Mouse (Mus musculus) erythroblast, embryonic 14.5 days (primary cell): ENCODE results near the gene F2r. TPM values are rescaled to one million over a fixed set of nuclear protein-coding genes. Genes with fewer than 3 reads are reported as not detected.

ENCODE experiments used
- H3K27me3 ChIP-seq: 2 replicates; pipeline ENCODE4 v1.6.1; 2012; ENCODE audit warnings: inconsistent platforms; ENCODE audit not compliant: control insufficient read depth
- H3K36me3 ChIP-seq: 2 replicates; pipeline ENCODE4 v1.6.1; 2012; ENCODE audit warnings: mild to moderate bottlenecking, inconsistent platforms; ENCODE audit not compliant: control insufficient read depth
- H3K4me1 ChIP-seq: 2 replicates; pipeline ENCODE4 v1.6.1; 2012; ENCODE audit warnings: inconsistent platforms; ENCODE audit not compliant: control insufficient read depth
- H3K4me3 ChIP-seq: replicated peaks from 2 replicates; pipeline ENCODE3; 2012; ENCODE audit warnings: moderate library complexity, mild to moderate bottlenecking, inconsistent platforms
- H3K9me3 ChIP-seq: 2 replicates; pipeline ENCODE4 v1.6.1; 2012; ENCODE audit warnings: low read length, inconsistent platforms, mixed read lengths; ENCODE audit not compliant: control insufficient read depth
- GATA1 ChIP-seq: IDR thresholded peaks from 2 replicates; pipeline ENCODE4 v1.6.1; 2012; ENCODE audit warnings: low read length, inconsistent platforms, mixed read lengths
- TAL1 ChIP-seq: IDR thresholded peaks from 3 replicates; pipeline ENCODE4 v1.6.1; 2012; ENCODE audit warnings: low read length, inconsistent platforms, mixed read lengths
- polyA plus RNA-seq: library from polyadenylated mRNA; stranded (reverse); fragments of >175 nt; gene quantifications from 2 replicates; pipeline ENCODE4 v1.2.3, GENCODE M21; 2012

The F2r gene
- polyA plus RNA-seq, 1 experiment, result 0.76 TPM

GRCm38 (mm10) chr13:95635301-95635700, 17.0 kb upstream of the F2r start:
- Histone ChIP-seq H3K9me3 (no peaks in the 10 kb centered on the region), H3K4me1 (peaks cover 3% of the 10 kb centered on the region), H3K4me3 (no peak overlapping the region), H3K27me3 (no peaks in the 10 kb centered on the region), H3K36me3 (peaks cover 11% of the 10 kb centered on the region)
- TF ChIP-seq GATA1, result no peak
- no peak for TF ChIP-seq TAL1

DNA sequence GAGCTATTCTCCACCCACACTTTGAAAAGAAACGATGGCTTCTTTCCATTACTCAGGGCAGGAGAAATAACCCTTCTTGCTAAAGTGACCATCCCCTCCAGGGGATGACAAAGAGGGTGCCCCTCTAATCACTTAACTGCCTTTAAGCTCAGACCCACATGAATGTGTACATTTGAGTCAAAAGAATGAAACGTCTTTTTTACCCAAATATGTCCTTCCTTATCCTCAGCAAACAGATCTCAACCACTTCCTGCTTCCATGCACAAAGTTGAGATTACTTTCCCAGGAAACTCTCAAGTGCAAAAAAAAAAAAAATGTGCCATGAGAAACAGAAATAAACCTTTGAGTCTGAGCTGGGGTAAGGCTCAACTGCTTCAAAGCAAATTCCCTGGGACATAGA, 16.2 kb upstream of the F2r start:
- Histone ChIP-seq H3K9me3 (no peaks in the 10 kb centered on the region), H3K27me3 (no peaks in the 10 kb centered on the region), H3K4me1 (peaks cover 3% of the 10 kb centered on the region), H3K4me3 (no peak overlapping the region), H3K36me3 (peaks cover 17% of the 10 kb centered on the region)
- TF ChIP-seq TAL1, result no peak
- no peak for TF ChIP-seq GATA1

GRCm38 (mm10) chr13:95633384-95633783, 15.1 kb upstream of the F2r start:
- Histone ChIP-seq H3K4me1 (peaks cover 3% of the 10 kb centered on the region), H3K36me3 (peaks cover 22% of the 10 kb centered on the region), H3K4me3 (no peak overlapping the region), H3K9me3 (no peaks in the 10 kb centered on the region), H3K27me3 (no peaks in the 10 kb centered on the region)
- TF ChIP-seq GATA1 (no peak), TAL1 (no peak)

DNA sequence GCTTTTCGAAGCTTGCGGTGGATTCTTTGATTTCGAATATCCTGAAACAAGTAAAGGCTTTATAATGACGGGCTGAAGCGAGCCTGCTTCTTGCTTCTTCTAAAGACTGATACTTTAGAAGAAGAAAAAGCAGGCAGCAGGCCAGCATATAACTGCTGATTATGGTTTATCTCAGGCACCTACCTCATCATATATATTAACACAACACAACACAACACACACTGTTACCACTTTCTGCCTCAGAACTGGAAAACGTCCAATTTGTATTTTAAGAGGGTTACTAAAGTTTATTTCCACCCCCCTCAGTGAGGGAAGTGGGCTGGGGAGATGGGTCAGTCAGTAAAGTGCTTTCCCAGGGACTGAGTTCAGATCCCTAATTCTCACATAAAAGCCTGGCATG, 13.9 kb upstream of the F2r start:
- H3K4me1 ChIP-seq, result no peaks in the 10 kb centered on the region; the same call in 1 of the 2 replicates
- H3K27me3 ChIP-seq, result no peaks in the 10 kb centered on the region
- no peak for TF ChIP-seq GATA1
- no peak for TF ChIP-seq TAL1
- no peaks in the 10 kb centered on the region for H3K9me3 ChIP-seq
- H3K4me3 ChIP-seq, result no peak overlapping the region
- H3K36me3 ChIP-seq, result peaks cover 24% of the 10 kb centered on the region

- no peaks in the 10 kb centered on the region; the same call in 1 of the 2 replicates for H3K4me1 ChIP-seq
- H3K36me3 ChIP-seq, result peaks cover 24% of the 10 kb centered on the region
- no peak overlapping the region for H3K4me3 ChIP-seq
- H3K9me3 ChIP-seq, result no peaks in the 10 kb centered on the region
- H3K27me3 ChIP-seq, result no peaks in the 10 kb centered on the region
- no peak for TF ChIP-seq GATA1
- no peak for TF ChIP-seq TAL1
Measured at GRCm38 (mm10) chr13:95630747-95631146, 12.5 kb upstream of the F2r start.

DNA sequence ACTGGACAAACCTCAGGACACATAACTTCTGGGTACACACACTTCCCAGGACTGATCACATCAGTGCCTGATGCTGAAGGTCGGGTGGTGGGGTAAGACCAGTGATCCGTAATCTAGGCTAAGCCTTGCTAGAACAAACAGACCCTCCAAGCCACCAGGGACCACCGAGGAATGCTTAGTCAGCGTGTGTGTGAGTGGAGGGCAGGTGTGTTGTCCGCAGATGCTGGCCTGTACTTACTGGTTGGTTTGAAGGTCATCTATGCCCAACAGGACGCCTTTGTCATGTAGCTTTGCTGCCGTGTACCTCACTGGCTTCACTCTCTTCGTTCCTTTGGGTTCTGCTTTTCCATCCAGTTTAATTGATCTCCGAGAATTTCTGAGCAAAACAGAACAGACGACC, 11.5 kb upstream of the F2r start:
- Histone ChIP-seq H3K4me1 (no peaks in the 10 kb centered on the region; the same call in 1 of the 2 replicates), H3K27me3 (no peaks in the 10 kb centered on the region), H3K36me3 (peaks cover 20% of the 10 kb centered on the region), H3K4me3 (no peak overlapping the region), H3K9me3 (no peaks in the 10 kb centered on the region)
- TF ChIP-seq TAL1 (no peak), GATA1 (no peak)

DNA sequence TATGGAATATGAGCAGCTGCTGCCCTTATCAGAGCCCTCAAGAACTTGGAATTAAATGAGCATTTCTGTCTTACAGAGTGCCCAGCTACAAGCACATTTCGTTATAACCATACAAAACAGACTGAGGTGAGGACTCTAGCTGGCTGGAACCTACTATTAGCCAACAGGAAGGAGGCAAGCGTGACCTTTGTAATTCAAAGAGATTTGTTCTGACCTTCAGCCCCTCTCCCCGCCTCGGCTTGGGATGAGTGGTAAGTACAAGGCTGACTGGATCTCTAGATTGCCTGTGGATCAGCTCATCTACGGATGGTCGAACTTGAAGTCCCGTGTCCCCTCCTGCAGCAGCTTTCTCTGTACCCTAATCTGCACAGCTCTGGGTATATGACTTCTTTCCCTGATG, 8.4 kb upstream of the F2r start:
- TF ChIP-seq TAL1 (no peak), GATA1 (no peak)
- Histone ChIP-seq H3K27me3 (no peaks in the 10 kb centered on the region; the same call in 1 of the 2 replicates), H3K36me3 (peaks cover 17% of the 10 kb centered on the region), H3K4me3 (no peak overlapping the region), H3K9me3 (no peaks in the 10 kb centered on the region), H3K4me1 (no peaks in the 10 kb centered on the region)

DNA sequence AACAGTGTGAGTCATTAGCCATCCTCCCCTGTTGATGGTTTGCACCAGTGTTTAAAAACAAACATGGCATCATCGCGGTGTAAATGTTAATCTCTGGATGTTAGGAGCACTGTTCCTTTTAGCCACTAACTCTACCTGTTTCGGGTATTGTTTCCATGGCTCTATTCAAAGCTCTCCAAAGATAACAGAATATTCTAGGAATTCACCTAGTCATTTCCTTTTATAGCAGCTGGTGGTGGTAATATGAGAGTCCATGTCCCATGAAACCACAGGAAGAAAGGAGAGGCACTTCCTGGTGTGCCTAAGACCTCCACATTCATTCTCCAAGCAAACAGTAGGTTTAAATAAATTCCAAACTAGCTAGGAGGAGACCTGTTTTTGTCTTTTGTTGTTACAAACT, 4.8 kb upstream of the F2r start:
- H3K27me3 ChIP-seq, result peaks cover 16% of the 10 kb centered on the region
- H3K4me3 ChIP-seq, result no peak overlapping the region
- H3K36me3 ChIP-seq, result peaks cover under 1% of the 10 kb centered on the region; the same call in 1 of the 2 replicates
- H3K4me1 ChIP-seq, result peaks cover 9% of the 10 kb centered on the region
- TF ChIP-seq GATA1, result no peak
- no peak for TF ChIP-seq TAL1
- H3K9me3 ChIP-seq, result no peaks in the 10 kb centered on the region

- TF ChIP-seq GATA1, result no peak
- TF ChIP-seq TAL1, result no peak
- H3K4me3 ChIP-seq, result no peak overlapping the region
Measured at GRCm38 (mm10) chr13:95621563-95621962, 3.3 kb upstream of the F2r start.

GRCm38 (mm10) chr13:95618859-95619258, 572 bp upstream of the F2r start:
- H3K4me3 ChIP-seq, result peak overlapping the region; percentile 91
- H3K4me1 ChIP-seq, result peaks cover 47% of the 10 kb centered on the region
- H3K36me3 ChIP-seq, result peaks cover 19% of the 10 kb centered on the region
- H3K27me3 ChIP-seq, result peaks cover 20% of the 10 kb centered on the region
- TF ChIP-seq TAL1 (no peak), GATA1 (no peak)
- no peaks in the 10 kb centered on the region for H3K9me3 ChIP-seq

More at GRCm38 (mm10) chr13:95621563-95621962, 3.3 kb upstream of the F2r start:
- Histone ChIP-seq H3K4me1 (peaks cover 23% of the 10 kb centered on the region), H3K36me3 (no peaks in the 10 kb centered on the region), H3K9me3 (no peaks in the 10 kb centered on the region), H3K27me3 (peaks cover 20% of the 10 kb centered on the region)
